Mouse (Mus musculus) lung, adult 2 months (tissue): ENCODE results near the gene Bcl11b. TPM values are rescaled to one million over a fixed set of nuclear protein-coding genes. Genes with fewer than 3 reads are reported as not detected.
A peak's percentile ranks its signal among the peaks of the same experiment; 100 is the strongest.

Experiments used
- DNase-seq: peaks from one replicate; pipeline ENCODE4 v3.0.0; 2022
- H3K4me1 ChIP-seq: fragments of 200-500 bp; 2 replicates; pipeline ENCODE4 v1.6.1; 2011; ENCODE audit warnings: low read length; ENCODE audit not compliant: control insufficient read depth, insufficient read depth
- H3K4me3 ChIP-seq: fragments of 200-500 bp; replicated peaks from 2 replicates; pipeline ENCODE3; 2011; ENCODE audit warnings: low read depth, mild to moderate bottlenecking, control low read depth, low read length; ENCODE audit errors: extremely low read depth
- CTCF ChIP-seq: fragments of 200-500 bp; IDR thresholded peaks from 2 replicates; pipeline ENCODE4 v1.5.1; 2011; ENCODE audit warnings: mild to moderate bottlenecking, low read length, control low read depth; ENCODE audit not compliant: insufficient read depth
- POLR2A ChIP-seq: fragments of 200-500 bp; IDR thresholded peaks from 2 replicates; pipeline ENCODE4 v1.6.1; 2011; ENCODE audit warnings: low read depth, mild to moderate bottlenecking, control low read depth, low read length, borderline replicate concordance; ENCODE audit errors: extremely low read depth
- WGBS: fragments of 180-500 bp; shearing (Covaris S2); methylation state at CpG from one replicate; pipeline ENCODE4 v1.1.7; 2018; 5-methylcytosine and 5-hydroxymethylcytosine counted together
- polyA plus RNA-seq: library from polyadenylated mRNA; depleted of rRNA; stranded (reverse); fragments of >200 nt; gene quantifications from 2 replicates; pipeline ENCODE4 v1.2.3, GENCODE M21; 2012; rRNA removed

The Bcl11b gene
- 2.6 and 4.2 TPM in 2 replicates for polyA plus RNA-seq

DNA sequence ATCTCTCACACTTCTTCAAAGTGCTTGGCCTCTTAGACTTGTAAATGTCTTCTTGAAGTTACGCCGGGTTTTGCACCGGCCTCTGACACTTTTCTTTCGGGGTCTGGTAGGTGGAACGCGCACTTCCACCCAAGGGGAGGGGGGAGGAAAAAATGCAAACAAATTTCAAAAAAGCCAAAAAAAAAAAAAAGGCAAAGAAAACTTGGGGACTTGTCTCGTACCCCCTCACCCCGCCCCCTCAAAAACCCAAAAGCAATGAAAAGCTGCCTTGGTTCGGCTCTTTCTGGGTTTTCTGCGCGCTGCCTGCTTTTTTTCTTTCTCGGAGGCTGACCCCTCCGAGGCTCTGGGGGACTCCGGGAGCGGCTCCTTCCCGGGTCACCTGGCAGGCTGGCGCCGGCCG, at the start of gene Bcl11b:
TSS of gene Bcl11b (minus strand) at position 120 of the 400 bp plus-strand sequence.
- TF ChIP-seq CTCF, result no peak
- TF ChIP-seq POLR2A, result no peak
- WGBS, result 2% methylated on average over 19 of the region's 19 CpGs

DNA sequence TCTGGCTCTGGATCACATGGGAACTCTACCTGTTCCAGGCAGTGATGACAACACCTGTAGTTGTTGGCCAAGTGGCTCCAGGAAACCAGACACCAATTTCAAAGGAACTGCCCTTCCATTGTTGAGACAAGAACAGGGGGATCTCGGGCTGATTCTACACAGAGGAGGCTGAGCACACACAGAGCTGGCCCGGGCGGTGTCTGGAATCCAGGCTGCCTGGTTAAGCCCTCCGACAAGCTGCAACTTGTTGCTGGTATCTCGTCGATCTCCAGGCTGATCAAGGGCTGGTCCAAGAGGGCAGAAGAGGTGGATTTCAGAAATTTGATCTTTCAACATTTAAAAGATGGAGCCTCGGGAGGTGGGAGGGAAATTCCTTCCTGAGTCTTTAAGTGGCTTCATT, 47.6 kb upstream of the Bcl11b start:
- no peaks in the 10 kb centered on the region for H3K4me1 ChIP-seq
- H3K4me3 ChIP-seq, result no peak overlapping the region
- DNase-seq, result no peak
- 46% methylated on average over 7 of the region's 7 CpGs for WGBS
- TF ChIP-seq POLR2A, result no peak
- TF ChIP-seq CTCF, result no peak

More for the DNA sequence above, at the start of gene Bcl11b:
- Histone ChIP-seq H3K4me1 (no peaks in the 10 kb centered on the region; the same call in 1 of the 2 replicates), H3K4me3 (no peak within 1 kb of the TSS)
- no peak for DNase-seq

GRCm38 (mm10) chr12:108049625-108050024, 46.2 kb upstream of the Bcl11b start:
- 45% methylated on average over 13 of the region's 13 CpGs for WGBS
- H3K4me1 ChIP-seq, result no peaks in the 10 kb centered on the region
- no peak overlapping the region for H3K4me3 ChIP-seq
- no peak for DNase-seq
- TF ChIP-seq CTCF (no peak), POLR2A (no peak)

- H3K4me1 ChIP-seq, result no peaks in the 10 kb centered on the region
- no peak for DNase-seq
- no peak overlapping the region for H3K4me3 ChIP-seq
- WGBS, result 50% methylated on average over 3 of the region's 3 CpGs
- TF ChIP-seq POLR2A, result no peak
- TF ChIP-seq CTCF, result no peak
Observed at GRCm38 (mm10) chr12:108042239-108042571, 38.8 kb upstream of the Bcl11b start.

GRCm38 (mm10) chr12:108041571-108042238, 38.3 kb upstream of the Bcl11b start:
- peak; percentile 63 for DNase-seq
- Histone ChIP-seq H3K4me3 (no peak overlapping the region), H3K4me1 (no peaks in the 10 kb centered on the region)
- no peak for TF ChIP-seq POLR2A
- peak; percentile 46 for TF ChIP-seq CTCF
- 39% methylated on average over 12 of the region's 12 CpGs for WGBS

- no peak for DNase-seq
Observed at GRCm38 (mm10) chr12:108037446-108037845, 34.0 kb upstream of the Bcl11b start.

DNA sequence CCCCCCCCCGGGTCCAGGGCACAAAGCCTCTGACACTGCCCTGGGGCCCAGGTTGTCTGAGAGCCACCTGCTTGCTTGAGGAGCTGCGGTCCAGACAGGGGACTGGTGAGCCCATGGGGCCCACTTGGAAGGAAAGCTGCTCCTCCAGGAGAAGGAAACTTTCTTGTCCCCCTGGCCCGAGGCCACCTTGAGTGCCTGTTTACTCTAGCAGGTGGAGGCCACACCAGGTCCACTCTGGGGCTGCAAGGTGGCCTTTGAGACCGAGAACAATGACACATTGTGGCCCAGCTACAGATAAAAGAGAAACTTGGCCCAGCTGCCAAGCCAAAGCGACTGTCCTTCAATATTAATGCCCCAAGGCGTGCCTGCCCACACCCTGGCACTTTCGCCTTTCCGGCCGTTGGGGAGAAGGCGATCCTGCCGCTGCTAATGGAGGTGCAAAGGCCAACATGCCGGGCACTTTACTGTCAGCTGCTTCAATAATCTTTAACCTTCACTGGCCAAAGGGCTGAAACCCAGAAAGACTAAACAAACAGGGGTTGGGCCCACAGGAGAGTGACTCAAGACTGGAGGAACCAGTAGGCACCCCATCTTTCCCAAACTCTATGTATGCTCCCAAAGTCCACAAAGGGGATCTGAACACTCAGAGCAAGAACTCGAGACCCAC, 32.1 kb upstream of the Bcl11b start:
- TF ChIP-seq CTCF (no peak), POLR2A (no peak)
- 61% methylated on average over 13 of the region's 13 CpGs for WGBS
- H3K4me1 ChIP-seq, result no peaks in the 10 kb centered on the region
- DNase-seq, result no peak
- H3K4me3 ChIP-seq, result no peak overlapping the region

More at GRCm38 (mm10) chr12:108037446-108037845, 34.0 kb upstream of the Bcl11b start:
- H3K4me3 ChIP-seq, result no peak overlapping the region
- no peaks in the 10 kb centered on the region for H3K4me1 ChIP-seq
- TF ChIP-seq CTCF (no peak), POLR2A (no peak)
- 35% methylated on average over 6 of the region's 6 CpGs for whole genome bisulfite sequencing

GRCm38 (mm10) chr12:108022835-108023615, 19.6 kb upstream of the Bcl11b start:
- WGBS, result 56% methylated on average over 15 of the region's 15 CpGs
- no peak overlapping the region for H3K4me3 ChIP-seq

DNA sequence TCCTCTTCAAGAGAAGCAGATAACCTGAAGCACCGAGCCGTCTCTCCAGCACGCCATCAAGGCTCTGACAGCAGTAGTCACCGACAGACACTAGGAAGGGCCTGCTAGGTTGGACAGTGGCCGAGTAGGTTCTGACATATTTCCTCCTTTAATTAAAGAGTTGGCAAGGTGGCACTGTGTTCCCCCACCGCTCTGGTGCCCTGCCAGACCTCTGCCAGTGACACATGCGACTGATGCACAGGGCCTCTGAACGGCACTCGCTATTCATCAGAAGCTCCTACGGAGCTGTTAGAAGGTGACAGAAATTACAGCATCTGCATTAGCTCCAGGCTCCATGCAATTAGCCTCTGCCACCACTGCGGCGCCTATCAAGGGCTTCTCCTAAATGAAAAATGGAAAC, 8.6 kb upstream of the Bcl11b start:
- Histone ChIP-seq H3K4me3 (no peak overlapping the region), H3K4me1 (no peaks in the 10 kb centered on the region)
- no peak for DNase-seq
- TF ChIP-seq CTCF, result no peak
- TF ChIP-seq POLR2A, result no peak
- WGBS, result 79% methylated on average over 12 of the region's 12 CpGs

More at GRCm38 (mm10) chr12:108022835-108023615, 19.6 kb upstream of the Bcl11b start:
- H3K4me1 ChIP-seq, result no peaks in the 10 kb centered on the region
- TF ChIP-seq CTCF (no peak), POLR2A (no peak)
- no peak for DNase-seq
